Mouse (Mus musculus) G1E-ER4 (cell line): ENCODE results near the gene Armh1. TPM values are rescaled to one million over a fixed set of nuclear protein-coding genes. Genes with fewer than 3 reads are reported as not detected.

Experiments used
- GATA1 ChIP-seq: IDR thresholded peaks from one replicate; pipeline ENCODE4 v1.8.0; 2012; ENCODE audit warnings: low read length, inconsistent platforms
- polyA plus RNA-seq: library from polyadenylated mRNA; stranded (reverse); fragments of >175 nt; gene quantifications from 2 replicates; pipeline ENCODE4 v1.2.3, GENCODE M21; 2012

Armh1 gene
- polyA plus RNA-seq, 1 experiment: not detected

DNA sequence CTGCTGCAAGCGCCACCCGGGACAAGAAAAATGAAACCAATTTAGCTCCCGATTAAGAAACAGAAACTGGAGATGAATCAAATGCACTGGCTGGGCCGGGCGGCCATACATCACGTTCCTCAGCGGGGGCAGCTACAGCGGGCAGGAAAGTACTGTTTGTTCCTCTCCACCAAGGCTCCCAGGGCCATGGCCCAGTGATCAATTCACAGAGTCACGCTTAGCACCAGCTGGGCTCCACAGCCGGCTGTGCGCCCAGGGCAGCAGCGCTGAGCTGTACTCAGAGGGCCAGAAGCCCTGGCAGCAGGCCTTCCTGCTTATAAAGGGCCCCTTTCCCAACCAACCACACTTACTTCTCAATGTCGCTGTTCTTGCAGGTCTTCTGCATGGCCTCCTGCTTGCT, 25.1 kb upstream of the Armh1 start:
- TF ChIP-seq GATA1: no peak

DNA sequence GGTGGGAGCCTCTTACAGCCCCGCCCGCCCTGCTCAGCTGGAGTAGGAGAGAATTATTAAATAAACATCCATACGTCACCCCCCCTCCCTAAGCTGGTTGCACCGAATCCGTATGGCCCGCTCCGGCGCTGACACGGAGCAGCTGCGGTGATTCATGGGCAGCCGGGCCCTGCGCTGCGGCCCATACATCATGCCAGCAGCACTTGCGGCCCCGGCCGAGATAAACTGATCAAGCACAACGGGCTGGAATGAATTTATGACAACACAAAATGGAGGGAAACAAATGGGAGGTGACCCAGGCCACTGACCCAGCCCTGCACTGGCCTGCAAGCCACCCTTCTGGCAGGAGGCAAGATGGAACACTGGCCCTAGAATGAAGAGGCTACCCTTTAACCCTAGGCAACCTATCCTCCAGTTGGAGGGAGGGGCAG, 24.4 kb upstream of the Armh1 start:
- TF ChIP-seq GATA1: no peak

DNA sequence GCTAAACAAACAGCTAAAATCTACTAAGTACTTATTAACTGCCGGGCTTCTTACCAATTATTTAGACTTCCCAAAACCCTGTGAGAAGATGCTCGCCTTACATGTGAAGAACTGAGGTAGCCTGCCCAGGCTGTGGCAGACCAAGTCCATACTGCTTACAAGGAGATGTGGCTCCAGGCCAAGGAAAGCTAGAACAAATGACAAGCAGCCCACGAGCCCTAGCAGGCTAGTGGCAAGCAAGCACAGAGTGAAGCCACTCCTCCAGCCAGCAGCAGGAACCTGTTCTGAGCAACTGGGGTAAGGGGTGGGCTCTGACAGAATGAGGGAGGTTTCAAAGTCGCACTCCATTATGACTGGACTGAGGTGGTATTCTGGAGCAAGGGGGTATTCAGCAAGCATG, 22.8 kb upstream of the Armh1 start:
- no peak for TF ChIP-seq GATA1

DNA sequence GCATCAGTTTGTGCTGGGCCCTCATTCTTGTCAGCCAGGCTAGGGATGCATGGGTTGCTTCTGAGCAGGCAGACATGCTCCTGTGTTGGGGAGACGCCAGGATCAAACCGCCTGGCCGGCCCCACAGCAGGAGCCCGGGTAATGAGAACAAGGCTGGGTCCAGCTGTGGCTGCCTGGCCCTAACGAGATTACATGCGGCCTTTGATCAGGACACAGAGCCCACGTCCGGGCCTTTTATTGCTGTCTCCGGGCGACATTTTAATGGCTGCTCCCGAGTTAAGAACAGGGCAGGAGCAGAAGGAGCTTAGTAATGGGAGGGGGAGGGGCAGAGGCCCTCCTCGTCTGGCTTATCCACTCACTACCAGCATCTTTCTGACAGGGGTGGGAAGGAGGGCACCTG, 20.5 kb upstream of the Armh1 start:
- no peak for TF ChIP-seq GATA1

DNA sequence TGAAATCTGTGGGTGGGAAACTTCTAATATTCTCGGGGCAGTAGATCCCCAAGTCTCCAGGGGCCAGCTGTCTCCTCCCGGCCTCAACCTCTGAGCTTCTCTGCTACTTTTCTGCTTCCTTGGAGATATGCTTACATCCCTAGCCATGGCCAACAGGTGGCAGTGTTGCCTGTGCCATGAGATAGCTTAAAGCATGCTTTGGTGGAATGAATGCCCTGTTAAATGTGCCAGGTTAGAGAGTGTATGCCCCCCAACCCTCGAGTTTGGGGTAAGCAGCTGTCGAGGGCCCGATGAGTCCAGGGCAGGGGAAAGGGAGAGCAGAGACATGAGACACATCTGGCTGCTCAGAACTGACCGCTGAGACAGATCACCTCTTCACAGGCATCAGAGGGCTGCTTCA, 18.4 kb upstream of the Armh1 start:
- TF ChIP-seq GATA1: no peak

DNA sequence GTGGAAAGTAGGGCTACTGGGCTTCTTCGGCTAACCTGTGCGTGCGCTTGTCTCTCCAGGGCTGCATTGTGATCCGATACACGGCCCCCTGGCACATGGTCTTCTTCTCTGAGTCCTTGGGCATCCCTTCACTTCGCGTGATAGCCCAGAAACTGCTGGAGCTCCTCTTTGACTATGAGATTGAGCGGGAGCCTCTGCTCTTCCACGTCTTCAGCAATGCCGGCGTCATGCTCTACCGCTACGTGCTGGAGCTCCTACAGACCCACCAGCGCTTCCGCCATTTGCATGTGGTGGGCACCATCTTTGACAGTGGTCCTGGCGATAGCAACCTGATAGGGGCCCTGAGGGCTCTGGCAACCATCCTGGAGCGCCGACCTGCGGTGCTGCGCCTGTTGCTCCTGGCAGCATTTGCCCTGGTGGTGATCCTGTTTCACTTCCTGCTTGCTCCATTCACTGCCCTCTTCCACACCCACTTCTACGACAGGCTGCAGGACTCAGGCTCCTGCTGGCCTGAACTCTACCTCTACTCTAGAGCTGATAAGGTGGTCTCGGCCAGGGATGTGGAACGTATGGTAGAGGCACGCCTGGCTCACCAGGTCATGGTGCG, 16.0 kb upstream of the Armh1 start:
- TF ChIP-seq GATA1: no peak

DNA sequence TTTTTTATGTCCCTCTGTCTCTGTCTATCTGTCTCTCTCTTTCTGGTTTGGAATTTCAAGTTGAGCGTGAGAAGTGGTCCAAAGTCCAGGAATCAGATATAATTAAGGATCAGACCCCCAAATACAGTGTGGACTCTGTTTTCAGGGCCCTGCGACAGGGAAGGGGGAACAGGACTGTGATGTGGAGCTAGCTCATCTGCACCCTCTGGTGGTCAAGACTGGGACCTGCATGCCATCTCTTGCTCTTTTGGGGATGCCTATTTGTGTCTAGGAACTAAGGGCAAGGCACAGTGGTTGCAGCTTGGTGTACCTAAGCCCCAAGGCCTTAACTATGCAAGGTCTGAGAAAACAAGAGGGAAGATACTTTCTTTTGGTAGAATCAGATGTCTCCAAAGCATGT, 15.4 kb upstream of the Armh1 start:
- no peak for TF ChIP-seq GATA1

DNA sequence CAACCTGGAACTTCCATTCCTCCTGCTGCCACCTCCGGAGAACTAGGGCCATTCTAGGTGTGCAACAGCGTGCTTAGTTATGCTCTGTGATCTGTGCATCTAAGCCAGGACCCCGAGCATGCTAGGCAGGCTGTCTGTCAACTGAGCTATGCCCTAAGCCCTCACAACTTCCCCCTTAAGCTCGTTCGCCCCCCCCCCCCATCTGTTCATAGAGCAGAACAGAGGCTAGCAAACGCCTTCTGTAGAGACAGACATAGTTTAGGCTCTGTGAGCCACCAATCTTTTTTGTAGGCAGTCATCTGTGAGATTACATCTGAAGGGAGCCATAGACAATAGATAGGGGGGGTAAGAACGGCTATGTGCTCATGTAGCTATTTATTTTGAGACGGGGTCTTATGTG, 11.1 kb upstream of the Armh1 start:
- no peak for TF ChIP-seq GATA1

DNA sequence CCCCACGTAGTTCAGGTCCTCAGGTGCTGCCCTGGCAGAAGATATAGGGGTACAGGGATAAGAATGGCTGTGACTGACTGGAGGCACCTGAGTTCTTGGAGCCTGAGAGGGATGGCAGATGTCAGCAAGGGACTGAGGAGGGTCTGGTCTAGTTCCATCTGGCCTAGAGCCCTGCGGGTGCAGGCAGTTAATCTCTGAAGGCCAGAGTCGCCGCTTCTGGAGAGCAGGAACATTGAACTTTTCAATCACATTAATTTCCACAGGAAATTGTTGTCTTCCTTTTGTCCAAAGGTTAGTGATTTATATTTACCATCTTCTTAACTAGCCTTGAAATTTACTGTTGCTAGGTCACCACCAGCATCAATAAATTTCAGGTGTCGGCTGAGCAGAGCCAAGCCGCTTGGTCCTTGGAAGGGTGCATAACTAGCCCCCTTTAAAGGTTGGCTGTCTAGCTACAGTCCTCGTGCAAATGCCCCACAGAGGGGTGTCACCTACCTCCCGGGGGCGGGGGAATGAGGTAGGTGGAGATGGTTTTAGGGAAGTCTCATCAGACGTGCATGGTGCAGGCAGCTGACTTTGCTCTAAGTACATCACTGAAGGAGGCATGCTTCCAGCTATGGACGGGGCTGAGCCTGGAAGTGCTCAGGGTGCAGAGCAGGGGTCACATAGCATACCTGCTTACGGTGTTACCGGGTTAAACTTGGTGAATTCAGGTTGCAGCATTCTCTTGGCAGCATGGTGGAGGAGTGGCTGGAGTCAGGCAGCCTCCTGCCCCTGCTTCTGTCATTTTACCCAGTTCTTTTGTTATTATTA, 10.4 kb upstream of the Armh1 start:
- no peak for TF ChIP-seq GATA1

DNA sequence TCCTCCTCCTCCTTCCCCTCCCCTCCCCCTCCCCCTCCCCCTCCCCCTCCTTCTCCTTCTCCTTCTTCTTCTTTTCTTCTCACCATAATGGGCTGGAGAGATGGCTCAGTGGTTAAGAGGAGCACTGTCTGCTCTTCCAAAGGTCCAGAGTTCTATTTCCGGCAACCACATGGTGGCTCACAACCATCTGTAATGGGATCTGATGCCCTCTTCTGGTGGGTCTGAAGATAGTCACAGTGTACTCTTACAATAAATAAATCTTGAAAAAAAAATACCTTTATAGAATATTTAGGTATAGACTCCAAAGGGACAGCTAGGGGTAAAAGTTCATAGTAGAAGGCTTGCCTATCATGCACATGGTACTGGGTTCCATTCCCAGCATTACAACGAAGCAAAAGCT, 9.3 kb upstream of the Armh1 start:
- TF ChIP-seq GATA1: no peak

DNA sequence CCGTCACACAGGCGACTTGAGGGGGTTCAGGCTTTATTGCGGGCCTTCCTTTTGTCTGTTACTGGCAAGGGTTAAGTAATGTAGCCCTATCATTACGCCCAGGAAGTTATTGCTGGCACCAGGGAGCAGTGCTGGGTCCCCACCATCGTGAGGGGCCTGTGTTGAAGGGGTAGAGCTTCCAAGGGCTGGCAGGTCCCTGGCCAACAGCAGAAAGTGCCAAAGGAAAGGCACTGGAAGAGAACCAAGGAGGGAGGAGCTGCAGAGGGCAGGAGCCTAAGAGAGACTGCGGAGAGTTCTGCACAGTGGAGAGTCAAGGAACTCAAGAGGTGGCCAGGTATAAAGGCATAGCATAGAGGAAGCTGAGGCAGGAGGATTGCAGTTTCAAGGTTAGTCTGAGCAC, 2.7 kb upstream of the Armh1 start:
- TF ChIP-seq GATA1: no peak

DNA sequence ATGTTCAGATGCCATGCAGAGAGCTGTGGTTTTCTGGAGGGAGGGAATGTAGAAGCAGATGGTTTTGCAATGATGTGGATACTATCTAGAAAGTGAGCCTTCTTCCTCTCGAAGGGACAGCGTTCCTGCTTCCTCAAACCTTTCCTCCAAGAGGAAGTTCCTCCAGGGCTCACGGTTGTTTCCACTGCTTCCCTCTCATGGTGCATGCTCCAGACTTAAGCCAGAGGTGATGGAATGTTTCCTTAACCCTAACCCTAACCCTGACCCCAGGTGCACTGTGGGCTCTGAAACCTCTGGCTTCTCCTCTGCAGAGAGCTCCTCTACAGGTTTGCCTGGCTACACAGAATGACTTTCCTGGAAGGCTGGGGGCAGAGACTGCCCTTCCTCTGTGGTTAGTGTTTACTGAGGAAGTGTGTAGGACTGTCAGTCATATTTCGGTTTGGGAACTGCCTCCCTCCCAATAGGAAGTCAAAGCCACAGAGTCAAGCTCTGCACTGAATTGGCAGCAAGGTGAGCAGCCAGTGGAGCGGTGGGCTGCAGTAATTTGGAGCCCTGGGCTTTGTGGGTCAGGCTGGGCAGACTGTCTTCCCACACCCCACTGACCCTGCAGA, 2.2 kb upstream of the Armh1 start:
- no peak for TF ChIP-seq GATA1

DNA sequence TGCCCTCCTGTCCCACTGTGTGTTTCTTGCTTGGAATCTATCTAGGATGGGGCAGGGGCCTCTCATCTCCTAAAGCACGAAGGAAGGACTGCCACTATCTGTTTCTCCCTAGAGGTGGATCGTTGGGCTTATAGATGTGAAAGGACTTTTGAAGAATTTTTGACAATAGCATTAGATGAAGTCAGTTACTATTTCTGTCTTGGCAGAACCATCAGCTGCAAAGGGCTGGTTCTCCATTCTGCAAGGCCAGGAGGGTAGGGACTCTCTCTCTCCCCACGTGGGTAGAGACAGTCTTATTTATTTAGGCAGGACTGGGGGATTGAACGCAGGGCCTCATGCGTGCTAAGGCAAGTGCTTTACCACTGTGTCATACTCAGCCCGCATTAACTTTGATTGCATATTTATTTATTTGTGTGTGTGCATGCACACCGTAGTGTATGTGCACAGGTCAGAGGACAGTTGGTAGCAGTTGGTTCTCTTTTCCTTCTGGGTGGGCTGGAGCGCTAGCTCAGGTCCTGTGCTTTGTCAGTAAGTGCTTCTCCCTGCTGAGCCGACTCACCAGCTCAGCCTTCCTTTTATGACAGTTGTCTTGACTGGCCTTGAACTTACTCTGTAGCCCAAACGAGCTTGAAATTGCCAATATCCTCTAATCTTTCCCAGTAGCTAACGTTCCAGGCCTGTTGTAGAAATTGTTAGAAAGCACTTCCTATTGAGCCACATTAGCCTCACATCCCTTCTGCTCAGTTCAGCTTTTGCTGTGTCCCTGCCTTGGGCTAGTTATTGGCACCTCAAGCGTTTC, 1.5 kb upstream of the Armh1 start:
- no peak for TF ChIP-seq GATA1

DNA sequence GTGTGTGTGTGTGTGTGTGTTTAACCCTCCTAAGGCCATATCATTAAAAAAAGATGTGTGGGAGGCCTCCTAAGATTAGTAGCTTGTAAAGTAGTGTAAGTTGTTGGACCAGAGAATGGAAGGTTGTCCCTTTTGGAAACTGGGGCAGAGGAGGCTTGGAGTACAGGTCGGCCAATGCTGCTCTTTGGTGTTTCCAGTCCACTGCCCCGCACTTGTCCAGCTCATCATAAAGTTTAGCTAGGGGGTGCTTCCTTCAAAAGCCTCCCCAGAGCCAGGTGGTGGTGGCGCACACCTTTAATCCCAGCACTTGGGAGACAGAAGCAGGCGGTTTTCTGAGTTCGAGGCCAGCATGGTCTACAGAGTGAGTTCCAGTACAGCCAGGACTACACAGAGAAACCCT, 830 bp upstream of the Armh1 start:
- no peak for TF ChIP-seq GATA1

DNA sequence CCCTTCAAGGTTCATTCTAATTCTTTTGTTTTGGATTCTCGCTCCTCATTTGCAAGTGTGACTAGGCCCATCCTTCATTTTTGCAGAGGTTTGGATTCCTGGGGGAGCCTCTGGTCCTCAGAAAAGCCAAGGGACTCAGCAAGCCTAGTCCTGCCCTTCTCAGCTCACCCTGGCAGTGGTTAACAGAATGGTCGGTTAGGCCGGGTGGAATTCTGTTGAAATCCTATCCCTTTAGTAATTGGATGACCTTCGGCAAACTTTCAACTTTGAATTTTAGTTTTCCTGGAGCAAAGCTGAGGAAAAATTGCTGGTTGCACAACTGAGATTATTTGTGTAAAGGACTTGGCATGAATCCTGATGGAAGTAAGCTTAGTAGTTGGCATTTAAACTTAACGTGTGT, 426 bp upstream of the Armh1 start:
- TF ChIP-seq GATA1: no peak

DNA sequence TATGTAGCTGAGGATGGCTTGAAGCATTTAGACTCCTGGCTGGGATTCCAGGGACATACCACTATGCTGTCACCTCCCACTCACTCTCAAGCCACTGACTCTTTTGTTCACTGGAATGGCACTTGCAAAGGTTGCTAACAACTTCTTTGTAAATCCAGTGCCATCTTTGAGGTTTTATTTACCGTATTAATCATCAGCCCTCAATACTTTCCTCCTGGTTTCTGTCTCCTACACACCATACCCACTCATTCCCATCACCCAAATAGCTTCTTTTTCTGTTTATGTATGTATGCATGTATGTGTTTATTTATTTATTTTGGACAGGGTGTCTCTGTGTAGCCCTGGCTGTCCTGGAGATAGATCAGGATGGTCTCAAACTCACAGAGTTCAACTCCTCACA, 943 bp downstream of the Armh1 start:
- no peak for TF ChIP-seq GATA1

DNA sequence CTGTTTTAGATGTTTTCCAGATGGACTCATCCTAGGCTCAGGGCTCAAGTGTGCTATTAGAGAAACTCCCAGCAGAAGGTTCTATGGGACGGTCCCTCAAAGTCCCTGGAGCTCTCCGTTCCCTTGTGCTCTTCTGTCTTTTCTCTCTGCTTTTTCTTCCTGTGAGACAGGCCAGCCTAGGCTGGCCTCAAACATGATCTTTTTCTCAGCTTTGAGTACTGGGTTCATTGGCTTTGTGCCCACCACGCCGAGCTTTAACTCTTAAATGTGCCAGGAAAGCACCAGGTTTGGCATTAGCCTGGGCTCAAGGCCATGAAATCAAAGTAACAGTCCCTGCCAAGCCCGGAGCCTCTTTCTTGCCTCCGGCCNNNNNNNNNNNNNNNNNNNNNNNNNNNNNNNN, 11.1 kb downstream of the Armh1 start:
- no peak for TF ChIP-seq GATA1
